Mouse (Mus musculus): ENCODE measurements around the gene Hacd2.

Gene Hacd2

DNA sequence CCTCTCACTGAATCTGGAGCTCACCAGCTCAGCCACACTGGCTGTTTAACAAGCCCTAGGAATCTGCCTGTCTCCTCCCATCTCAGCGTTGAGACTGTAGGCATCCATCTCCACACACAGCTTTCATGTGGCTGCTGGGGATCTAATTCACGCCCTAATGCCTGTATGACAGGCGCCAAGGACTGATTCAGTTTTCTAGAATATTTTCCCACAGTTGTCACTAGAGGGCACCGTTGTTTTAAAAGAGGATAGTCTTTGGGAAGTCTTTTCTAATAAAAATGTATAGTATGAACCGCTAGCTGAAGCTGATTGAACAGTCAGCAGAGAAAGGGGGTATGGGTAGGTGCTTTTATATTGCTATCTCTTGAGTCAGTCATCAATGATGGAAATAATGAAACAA, 34.1 kb downstream of the Hacd2 start:
- peak; percentile 80 for DNase-seq

DNA sequence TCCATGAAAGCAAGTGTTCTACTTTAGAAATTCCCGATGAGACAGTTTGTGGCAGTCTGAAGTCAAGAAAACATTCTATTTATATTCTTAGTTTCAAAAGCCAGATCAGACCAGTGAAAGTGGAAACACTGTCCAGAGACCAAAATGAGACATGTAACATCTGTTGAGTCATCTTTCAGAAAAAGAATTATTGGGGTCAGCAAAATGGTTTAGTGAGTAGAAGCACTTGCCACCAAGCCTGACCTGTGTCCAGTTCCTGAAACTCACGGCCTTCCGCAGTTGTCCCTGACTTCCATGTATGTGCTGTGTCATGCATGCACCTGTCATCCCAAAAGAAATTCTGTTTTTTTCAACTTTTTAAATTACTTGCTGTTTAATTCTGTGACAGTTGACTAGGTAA, 34.6 kb downstream of the Hacd2 start:
- DNase-seq: no peak

- peak; percentile 47 for DNase-seq
These were observed 38.8 kb downstream of the Hacd2 start for GRCm38 (mm10) chr16:35061017-35061416.

DNA sequence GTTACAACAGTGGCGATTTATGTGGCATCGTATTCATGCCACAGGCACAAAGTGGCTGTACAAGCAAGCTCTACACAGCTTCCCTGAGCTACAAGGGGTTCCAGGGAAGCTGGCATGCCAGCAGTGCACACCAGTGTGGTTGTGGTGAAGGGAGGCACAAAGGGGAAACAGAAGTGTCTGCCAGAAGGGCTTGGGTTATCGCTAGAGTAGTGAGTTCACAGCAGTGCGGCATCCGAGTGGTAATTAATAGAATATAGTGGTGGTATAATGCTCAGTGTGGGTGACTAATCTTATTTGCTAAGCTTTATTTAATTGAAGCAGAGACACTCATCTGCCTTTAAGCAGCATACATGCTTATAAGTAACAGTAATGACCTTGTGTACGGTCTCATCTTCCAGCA, 43.5 kb downstream of the Hacd2 start:
- DNase-seq: peak; percentile 67

DNA sequence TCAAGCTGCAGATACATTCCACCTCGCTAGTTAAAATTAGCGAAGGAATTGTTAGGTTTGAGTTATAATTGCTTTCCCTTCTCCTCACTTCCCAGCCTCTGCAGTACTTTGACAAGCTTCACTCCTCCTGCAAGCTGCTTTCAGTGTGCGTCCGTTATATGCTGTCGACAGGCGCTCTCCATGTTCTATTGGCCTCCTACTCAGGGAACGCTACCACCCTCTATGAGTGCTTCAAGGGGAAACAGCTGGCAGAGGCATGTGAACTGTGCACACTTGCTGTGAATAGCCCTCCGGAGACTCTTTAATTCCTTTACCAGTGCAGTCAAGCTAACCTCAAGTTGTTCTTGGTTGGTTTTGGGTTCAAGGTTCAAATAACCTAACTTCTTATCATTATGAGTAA, 44.9 kb downstream of the Hacd2 start:
- peak; percentile 25 for DNase-seq

- no peak for DNase-seq
These were observed 45.4 kb downstream of the Hacd2 start for GRCm38 (mm10) chr16:35067631-35068030.

- no peak for DNase-seq
These were observed 46.7 kb downstream of the Hacd2 start for GRCm38 (mm10) chr16:35068886-35069285.

GRCm38 (mm10) chr16:35074436-35074835, 52.2 kb downstream of the Hacd2 start:
- no peak for DNase-seq

DNA sequence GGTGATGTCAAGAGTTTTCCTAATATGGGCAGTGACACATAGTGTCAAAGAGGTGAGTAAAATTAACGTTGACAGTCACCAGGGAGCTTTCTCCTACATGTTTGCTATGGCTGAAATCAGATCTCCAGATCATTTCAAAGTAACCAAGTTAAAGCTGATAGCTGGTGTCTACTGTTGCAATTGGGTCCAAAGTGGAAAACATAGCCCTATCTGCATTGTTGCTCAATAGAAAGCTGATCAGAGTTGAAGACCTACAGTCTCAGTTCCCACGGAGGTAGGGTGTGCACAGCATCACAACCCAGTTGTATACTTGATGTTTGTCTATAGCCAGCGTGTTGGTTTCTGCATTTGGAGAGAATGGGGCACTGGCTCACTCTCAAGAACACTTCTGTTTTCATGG, 53.4 kb downstream of the Hacd2 start:
- no peak for DNase-seq

DNA sequence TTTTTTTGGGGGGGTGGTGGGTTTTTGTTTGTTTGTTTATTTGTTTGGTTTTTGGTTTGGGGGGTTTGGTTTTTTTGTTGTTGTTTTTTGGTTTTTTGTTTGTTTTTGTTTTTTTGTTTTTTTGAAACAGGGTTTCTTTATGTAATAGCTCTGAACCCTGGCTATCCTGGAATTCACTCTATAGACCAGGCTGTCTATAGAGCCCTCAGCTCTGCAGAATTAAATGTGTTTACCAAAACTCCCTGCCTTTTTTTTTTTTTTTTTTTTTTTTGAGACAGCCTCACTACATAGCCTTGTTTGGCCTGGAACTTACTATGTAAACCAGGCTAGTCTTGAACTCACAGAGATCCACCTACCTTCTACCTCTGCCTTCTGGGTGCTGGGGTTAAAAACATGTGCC, 71.3 kb downstream of the Hacd2 start:
- DNase-seq: no peak

DNA sequence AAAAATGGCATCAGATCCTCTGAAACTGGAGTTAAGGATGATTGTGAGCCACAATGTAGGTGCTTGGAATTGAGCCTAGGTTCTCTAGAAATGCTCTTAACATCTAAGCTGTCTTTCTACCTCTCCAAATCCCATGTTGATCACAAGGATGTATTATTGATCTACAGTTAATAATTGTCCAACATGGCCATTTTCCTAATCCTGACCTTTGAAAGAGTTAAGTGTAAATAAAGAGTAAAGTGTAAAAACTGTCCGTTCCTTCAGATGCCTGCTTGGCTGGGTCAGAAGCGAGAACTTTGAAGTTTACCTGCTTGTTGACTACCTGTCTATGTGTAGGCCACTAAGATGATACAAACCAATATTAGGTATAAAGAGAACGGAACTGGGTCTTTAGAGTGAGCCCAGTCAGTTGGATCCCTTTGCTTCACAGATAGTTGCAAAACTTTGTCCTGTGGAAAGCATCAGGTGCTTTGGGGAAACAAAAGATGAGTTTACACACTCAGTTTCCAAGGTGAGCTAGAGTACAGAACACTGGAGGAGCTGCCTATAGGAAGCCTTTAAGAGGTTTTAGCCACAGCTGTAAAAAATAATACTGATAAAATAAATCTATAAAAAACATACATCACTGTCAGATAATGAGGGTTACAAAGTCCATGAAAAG, 75.8 kb downstream of the Hacd2 start:
- DNase-seq: no peak

- DNase-seq: no peak
These were observed 79.7 kb downstream of the Hacd2 start for GRCm38 (mm10) chr16:35101751-35102420.

- DNase-seq: no peak
These were observed 80.8 kb downstream of the Hacd2 start for GRCm38 (mm10) chr16:35102866-35103620.

DNA sequence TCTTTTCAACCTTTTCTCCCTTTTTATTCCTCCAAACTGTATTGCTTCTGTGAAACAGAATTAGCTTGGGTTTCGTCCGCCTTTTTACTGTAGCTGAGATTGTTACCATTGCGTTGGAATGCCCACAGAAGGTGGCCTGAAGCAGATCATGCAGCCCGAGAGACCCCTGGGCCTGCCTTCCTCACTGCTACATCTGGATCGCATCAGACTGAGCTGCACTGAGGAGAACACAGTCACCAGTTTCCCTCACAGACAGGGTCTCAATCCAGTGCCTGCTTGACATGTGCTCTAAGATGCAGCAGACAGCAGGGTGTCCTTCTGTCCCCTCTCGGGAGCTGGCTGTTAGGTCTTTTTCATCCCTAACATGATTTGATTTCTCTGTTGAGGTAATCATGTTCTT, 85.8 kb downstream of the Hacd2 start:
- no peak for DNase-seq

DNA sequence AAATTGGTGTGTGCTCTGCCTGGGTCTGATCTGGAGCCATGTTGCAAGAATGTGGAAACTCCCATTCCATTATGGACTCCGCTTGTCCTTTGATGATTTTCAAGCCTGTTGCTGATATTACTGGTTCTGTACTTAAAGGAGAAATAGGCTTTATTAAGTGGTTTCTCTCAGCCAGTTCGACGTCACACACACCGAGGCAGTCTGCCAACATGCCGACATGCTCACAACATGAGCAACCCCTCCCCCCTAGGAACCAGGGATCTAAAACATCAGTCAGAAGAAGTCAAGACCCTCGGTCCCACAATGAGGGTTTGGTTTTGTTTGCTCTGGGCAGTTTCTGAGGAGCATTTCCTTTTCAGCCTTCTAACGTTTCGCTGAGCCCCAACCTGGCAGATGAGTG, 86.9 kb downstream of the Hacd2 start:
- DNase-seq: peak; percentile 11

GRCm38 (mm10) chr16:35109656-35110291, 87.5 kb downstream of the Hacd2 start:
- peak; percentile 50 for DNase-seq

GRCm38 (mm10) chr16:35110410-35111142, 88.3 kb downstream of the Hacd2 start:
- peak; percentile 89 for DNase-seq

- DNase-seq: peak; percentile 48
These were observed 89.0 kb downstream of the Hacd2 start for GRCm38 (mm10) chr16:35111143-35111620.

DNA sequence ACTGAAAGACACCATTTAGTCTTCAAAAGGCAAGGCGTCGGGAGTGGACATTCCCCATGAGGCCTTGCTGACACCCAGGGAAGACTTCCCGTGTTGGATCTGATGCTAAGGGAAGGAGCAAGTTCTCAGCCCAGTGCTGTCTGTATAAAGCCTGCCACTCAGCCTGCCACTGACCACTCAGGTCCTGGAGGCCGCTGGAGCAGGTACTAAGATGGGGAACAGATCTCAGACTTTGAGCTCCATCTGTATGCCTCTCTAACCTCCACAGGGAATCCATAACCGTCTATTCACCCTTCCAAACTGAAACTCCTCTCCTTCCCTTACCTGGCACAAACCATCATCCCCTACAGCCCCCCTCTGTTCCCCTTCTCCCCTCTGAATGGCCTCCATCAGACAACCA, 91.3 kb downstream of the Hacd2 start:
- DNase-seq: no peak

GRCm38 (mm10) chr16:35116328-35116956, 94.2 kb downstream of the Hacd2 start:
- peak; percentile 17 for DNase-seq

GRCm38 (mm10) chr16:35117436-35117835, 95.2 kb downstream of the Hacd2 start:
- no peak for DNase-seq

DNA sequence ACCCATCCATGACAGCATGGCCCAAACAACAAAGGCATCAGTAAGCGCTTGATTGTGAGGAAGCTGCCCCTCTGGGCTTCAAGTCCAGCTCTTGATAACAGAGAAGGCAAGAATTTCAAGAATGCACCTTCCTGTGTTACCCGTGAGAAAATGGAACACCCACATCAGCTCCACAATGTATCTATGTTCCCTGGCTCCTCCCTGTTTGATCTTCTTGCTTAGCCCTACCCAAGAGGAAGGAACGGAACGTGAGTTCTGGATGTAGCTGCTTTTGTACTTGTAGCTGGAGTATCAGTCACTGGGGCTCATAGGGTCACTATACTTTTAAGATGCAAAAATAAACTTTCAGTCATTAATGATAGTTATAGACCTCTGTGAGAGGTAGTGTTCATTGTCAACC, 98.4 kb downstream of the Hacd2 start:
- DNase-seq: no peak
